Mouse (Mus musculus) erythroblast, embryonic 14.5 days (primary cell): ENCODE results near the gene Gper1.

ENCODE experiments used
- GATA1 ChIP-seq: IDR thresholded peaks from 2 replicates; pipeline ENCODE4 v1.6.1; 2012; ENCODE audit warnings: low read length, inconsistent platforms, mixed read lengths
- TAL1 ChIP-seq: IDR thresholded peaks from 3 replicates; pipeline ENCODE4 v1.6.1; 2012; ENCODE audit warnings: low read length, inconsistent platforms, mixed read lengths

DNA sequence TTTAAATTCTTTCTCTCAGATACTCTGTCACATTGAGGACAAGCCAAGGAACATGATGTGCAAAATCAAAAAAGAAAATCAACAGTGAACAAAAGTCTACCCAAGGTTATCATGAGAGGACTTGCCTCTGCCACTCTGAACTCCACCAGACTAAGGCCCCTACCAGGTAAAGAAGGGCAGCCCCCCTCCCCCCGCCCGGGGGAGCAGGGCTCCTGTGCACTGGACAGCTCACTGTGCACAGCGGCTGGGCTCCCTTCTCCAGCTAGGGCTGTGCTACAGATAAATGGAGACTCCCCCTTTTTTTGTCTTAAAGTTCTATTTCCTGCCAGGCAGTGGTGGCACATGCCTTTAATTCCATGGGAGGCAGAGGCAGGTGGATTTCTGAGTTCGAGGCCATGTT lies 14.8 kb downstream of the Gper1 start:
- TF ChIP-seq GATA1 (no peak), TAL1 (no peak)
